Mouse (Mus musculus) large intestine, adult 2 months (tissue): ENCODE measurements around the gene Pclo. TPM values are rescaled to one million over a fixed set of nuclear protein-coding genes. Genes with fewer than 3 reads are reported as not detected.
A peak's percentile ranks its signal among the peaks of the same experiment; 100 is the strongest.
"Not testable (repeated sequence)": the region's sequence is repeated elsewhere in the genome, so short reads cannot be mapped to it uniquely, and the experiment has no call there.

Experiments used
- DNase-seq: peaks from one replicate; pipeline ENCODE4 v3.0.0-alpha.2; 2012; ENCODE audit warnings: low read depth, low spot score
- WGBS: fragments of 180-500 bp; shearing (Covaris S2); methylation state at CpG from one replicate; pipeline ENCODE4 v1.1.7; 2018; 5-methylcytosine and 5-hydroxymethylcytosine counted together
- polyA plus RNA-seq: library from polyadenylated mRNA; depleted of rRNA; stranded (reverse); fragments of >200 nt; gene quantifications from 2 replicates; pipeline ENCODE4 v1.2.3, GENCODE M21; 2012; rRNA removed

The Pclo gene
- polyA plus RNA-seq = 0.08 and 0.10 TPM in 2 replicates

- DNase-seq = peak; percentile 13
Observed at GRCm38 (mm10) chr5:14514631-14515523, at the start of gene Pclo. Gene Pclo, plus strand, starts transcription at chr5:14514918.

GRCm38 (mm10) chr5:14494431-14494830, 20.3 kb upstream of the Pclo start:
- WGBS = 55% methylated on average over 2 of the region's 2 CpGs
- DNase-seq = not testable (repeated sequence)

More at GRCm38 (mm10) chr5:14514631-14515523, at the start of gene Pclo:
- WGBS = 2% methylated on average over 89 of the region's 89 CpGs

GRCm38 (mm10) chr5:14508522-14508921, 6.2 kb upstream of the Pclo start:
- 85% methylated on average over 1 of the region's 1 CpGs for WGBS
- DNase-seq = no peak

GRCm38 (mm10) chr5:14509621-14510020, 5.1 kb upstream of the Pclo start:
- DNase-seq = no peak
- 73% methylated on average over 1 of the region's 1 CpGs for WGBS

- 68% methylated on average over 4 of the region's 4 CpGs for WGBS
- DNase-seq = no peak
Observed at GRCm38 (mm10) chr5:14518131-14518832, 3.6 kb downstream of the Pclo start.

- WGBS = 75% methylated on average over 4 of the region's 4 CpGs
- DNase-seq = no peak
Observed at GRCm38 (mm10) chr5:14522006-14522405, 7.3 kb downstream of the Pclo start.

GRCm38 (mm10) chr5:14526038-14526437, 11.3 kb downstream of the Pclo start:
- DNase-seq = no peak

- WGBS = 44% methylated on average over 1 of the region's 1 CpGs
- DNase-seq = no peak
Observed at GRCm38 (mm10) chr5:14527796-14528195, 13.1 kb downstream of the Pclo start.

GRCm38 (mm10) chr5:14531906-14532305, 17.2 kb downstream of the Pclo start:
- WGBS = 90% methylated on average over 2 of the region's 2 CpGs
- no peak for DNase-seq

GRCm38 (mm10) chr5:14539346-14539745, 24.6 kb downstream of the Pclo start:
- DNase-seq = no peak
- 68% methylated on average over 6 of the region's 6 CpGs for WGBS

GRCm38 (mm10) chr5:14539961-14540627, 25.4 kb downstream of the Pclo start:
- WGBS = 81% methylated on average over 13 of the region's 13 CpGs
- no peak for DNase-seq

GRCm38 (mm10) chr5:14575626-14576025, 60.9 kb downstream of the Pclo start:
- no peak for DNase-seq
- WGBS = 73% methylated on average over 3 of the region's 3 CpGs

GRCm38 (mm10) chr5:14591479-14591878, 76.8 kb downstream of the Pclo start:
- DNase-seq = no peak
- 81% methylated on average over 3 of the region's 3 CpGs for WGBS

GRCm38 (mm10) chr5:14595426-14596013, 80.8 kb downstream of the Pclo start:
- 59% methylated on average over 2 of the region's 2 CpGs for WGBS
- no peak for DNase-seq

- WGBS = 48% methylated on average over 1 of the region's 1 CpGs
- no peak for DNase-seq
Observed at GRCm38 (mm10) chr5:14608318-14608717, 93.6 kb downstream of the Pclo start.

- no peak for DNase-seq
- WGBS = 68% methylated on average over 7 of the region's 7 CpGs
Observed at GRCm38 (mm10) chr5:14621146-14621545, 106.4 kb downstream of the Pclo start.

- no peak for DNase-seq
- WGBS = 58% methylated on average over 7 of the region's 7 CpGs
Observed at GRCm38 (mm10) chr5:14623360-14623759, 108.6 kb downstream of the Pclo start.

GRCm38 (mm10) chr5:14641260-14641659, 126.5 kb downstream of the Pclo start:
- 82% methylated on average over 1 of the region's 1 CpGs for WGBS
- DNase-seq = no peak

- 92% methylated on average over 3 of the region's 3 CpGs for WGBS
Observed at GRCm38 (mm10) chr5:14645856-14646255, 131.1 kb downstream of the Pclo start.

GRCm38 (mm10) chr5:14660637-14661036, 145.9 kb downstream of the Pclo start:
- DNase-seq = no peak
- WGBS = 78% methylated on average over 1 of the region's 1 CpGs

More at GRCm38 (mm10) chr5:14645856-14646255, 131.1 kb downstream of the Pclo start:
- DNase-seq = no peak
